Mouse (Mus musculus) small intestine, adult 2 months (tissue): ENCODE measurements at regions not wholly inside any gene's neighbourhood (a gene's known extent, or its start where the extent isn't known, plus 50 kb on each side); places are given as distances from the start of the nearest gene placed in this dataset.

ENCODE experiments used
- CTCF ChIP-seq: fragments of 200-500 bp; IDR thresholded peaks from 2 replicates; pipeline ENCODE4 v1.5.1; 2012; ENCODE audit warnings: low read depth, mild to moderate bottlenecking, control low read depth, inconsistent platforms, low read length, moderate library complexity, mixed read lengths; ENCODE audit not compliant: insufficient replicate concordance, insufficient read length; ENCODE audit errors: extremely low read depth
- POLR2A ChIP-seq: fragments of 200-500 bp; IDR thresholded peaks from 2 replicates; pipeline ENCODE4 v1.6.1; 2012; ENCODE audit warnings: low read depth, mild to moderate bottlenecking, control low read depth, inconsistent platforms, low read length, moderate library complexity

DNA sequence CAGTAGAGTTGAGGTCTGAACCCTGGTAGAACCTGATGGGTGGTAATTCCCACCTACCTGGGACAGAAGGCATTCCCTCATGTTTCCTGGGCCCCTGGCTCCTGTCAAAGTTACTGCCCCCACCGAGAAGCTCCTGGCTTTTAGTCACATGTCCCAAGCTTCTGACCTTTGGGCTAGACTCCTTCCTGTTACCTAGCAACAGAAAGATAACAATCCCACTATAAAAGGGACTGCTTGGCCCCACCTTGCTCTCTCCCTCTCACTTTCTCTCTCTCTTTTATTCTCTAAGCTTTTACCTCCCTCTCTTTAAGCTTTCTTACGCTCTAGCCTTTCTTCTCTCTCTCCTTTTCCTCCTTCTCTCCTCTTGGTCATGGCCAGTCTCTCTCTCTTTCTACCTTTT, 198.9 kb upstream of the Lrrc3b start:
- TF ChIP-seq POLR2A = no peak
- no peak for TF ChIP-seq CTCF
